Mouse (Mus musculus) liver, embryonic 14.5 days (tissue): ENCODE measurements around the gene Igflr1. TPM values are rescaled to one million over a fixed set of nuclear protein-coding genes. Genes with fewer than 3 reads are reported as not detected.

Source experiments
- ATAC-seq: fragments of 200-750 bp; cut with Nextera tagmentation; 2 replicates; pipeline ENCODE4 v1.8.0; 2017; ENCODE audit warnings: moderate number of reproducible peaks, mild to moderate bottlenecking, moderate library complexity; ENCODE audit not compliant: insufficient read depth
- DNase-seq, 3 experiments: peaks; one replicate each; pipeline ENCODE4 v3.0.0-alpha.2; 2012 to 2013; ENCODE audit warnings: low read depth in 3 of 3, low spot score in 3 of 3
- H3K27ac ChIP-seq: fragments of 300-500 bp; sonication (generic); 2 replicates; pipeline ENCODE4 v1.5.1; 2014; ENCODE audit warnings: moderate library complexity, mild to moderate bottlenecking, control low read depth, inconsistent platforms
- H3K27me3 ChIP-seq: fragments of 300-500 bp; sonication (generic); 2 replicates; pipeline ENCODE4 v1.6.1; 2014; ENCODE audit warnings: mild to moderate bottlenecking, low read length, moderate library complexity; ENCODE audit not compliant: control insufficient read depth, insufficient read depth
- H3K36me3 ChIP-seq: fragments of 300-500 bp; sonication (generic); replicated peaks from 2 replicates; pipeline ENCODE4 v1.6.1; 2014; ENCODE audit warnings: low read depth; ENCODE audit not compliant: control insufficient read depth, insufficient read depth
- H3K4me1 ChIP-seq, 2 experiments: fragments of 200-500 bp in 1 of 2; fragments of 300-500 bp in 1 of 2; sonication (generic) in 1 of 2; replicated peaks; 2 replicates each; pipeline ENCODE4 v1.6.1; 2012 to 2014; ENCODE audit warnings: antibody characterized with exemption in 1 of 2, inconsistent platforms in 1 of 2, low read length in 1 of 2; ENCODE audit not compliant: control insufficient read depth in 2 of 2, insufficient read depth in 2 of 2
- H3K4me2 ChIP-seq: fragments of 300-500 bp; sonication (generic); 2 replicates; pipeline ENCODE4 v1.6.1; 2014; ENCODE audit warnings: low read depth, mild to moderate bottlenecking, control low read depth, moderate library complexity
- H3K4me3 ChIP-seq, 2 experiments: fragments of 200-500 bp in 1 of 2; fragments of 300-500 bp in 1 of 2; sonication (generic) in 1 of 2; 2 replicates each; pipeline ENCODE4 v1.5.1; 2012 to 2014; ENCODE audit warnings: low read depth in 2 of 2, low read length in 2 of 2, mild to moderate bottlenecking in 2 of 2, control low read depth in 1 of 2, inconsistent platforms in 1 of 2, moderate library complexity in 1 of 2; ENCODE audit not compliant: insufficient read depth in 1 of 2
- H3K9ac ChIP-seq: fragments of 300-500 bp; sonication (generic); replicated peaks from 2 replicates; pipeline ENCODE4 v1.6.1; 2014; ENCODE audit warnings: mild to moderate bottlenecking, control low read depth, moderate library complexity
- H3K9me3 ChIP-seq: fragments of 300-500 bp; sonication (generic); 2 replicates; pipeline ENCODE4 v1.6.1; 2016; ENCODE audit warnings: low read length, mixed read lengths; ENCODE audit not compliant: control insufficient read depth
- CTCF ChIP-seq: IDR thresholded peaks from 2 replicates; pipeline ENCODE4 v1.5.1; 2016; ENCODE audit warnings: antibody characterized with exemption, low read depth, control low read depth
- EP300 ChIP-seq: IDR thresholded peaks from 2 replicates; pipeline ENCODE4 v1.6.1; 2016; ENCODE audit warnings: antibody characterized with exemption, low read depth
- WGBS: fragments of 180-500 bp; shearing (Covaris S2); extraction: QIAGEN DNeasy Blood & Tissue Kit; methylation state at CpG from one replicate; pipeline ENCODE4 v1.1.7; 2014; ENCODE audit not compliant: insufficient replicate concordance; 5-methylcytosine and 5-hydroxymethylcytosine counted together
- polyA plus RNA-seq, 2 experiments: library from polyadenylated mRNA; depleted of rRNA in 1 of 2; stranded (reverse) in 1 of 2; unstranded in 1 of 2; fragments of >200 nt; fragmentation: Nextera tagmentation in 1 of 2; extraction: Ambion mirVana in 1 of 2; gene quantifications; 2 replicates each; pipeline versions ENCODE4 v1.2.1 to v1.2.3; 2012 to 2014

Gene Igflr1
- polyA plus RNA-seq, 2 experiments, result 1.2 to 1.5 TPM

- WGBS, result 53% methylated on average over 16 of the region's 16 CpGs
- no peak for DNase-seq
- H3K27me3 ChIP-seq, result no peaks in the 10 kb centered on the region
- ATAC-seq, result no peak
- no peaks in the 10 kb centered on the region for H3K4me1 ChIP-seq
- H3K4me3 ChIP-seq, result no peak overlapping the region
- no peaks in the 10 kb centered on the region for H3K9me3 ChIP-seq
- H3K27ac ChIP-seq, result no peak overlapping the region
- TF ChIP-seq CTCF (no peak), EP300 (no peak)
- no peaks in the 10 kb centered on the region for H3K36me3 ChIP-seq
- H3K9ac ChIP-seq, result no peak overlapping the region
- no peak overlapping the region for H3K4me2 ChIP-seq
Measured at GRCm38 (mm10) chr7:30608476-30608875, 43.2 kb downstream of the Igflr1 start.

- Histone ChIP-seq H3K9ac (no peak overlapping the region), H3K9me3 (no peaks in the 10 kb centered on the region), H3K4me2 (no peak overlapping the region), H3K36me3 (no peaks in the 10 kb centered on the region), H3K27me3 (no peaks in the 10 kb centered on the region), H3K4me3 (no peak overlapping the region), H3K4me1 (no peaks in the 10 kb centered on the region), H3K27ac (no peak overlapping the region)
- no peak for TF ChIP-seq CTCF
- TF ChIP-seq EP300, result no peak
- DNase-seq, result no peak
- no peak for ATAC-seq
- WGBS, result 33% methylated on average over 7 of the region's 7 CpGs
Measured at GRCm38 (mm10) chr7:30610043-30610442, 44.8 kb downstream of the Igflr1 start.

- Histone ChIP-seq H3K4me2 (no peak within 1 kb of the TSS), H3K9me3 (no peaks in the 10 kb centered on the region), H3K27me3 (no peaks in the 10 kb centered on the region), H3K36me3 (peaks cover 6% of the 10 kb centered on the region; the same call in 1 of the 2 replicates), H3K4me3 (no peak within 1 kb of the TSS), H3K27ac (no peak within 1 kb of the TSS), H3K9ac (no peak within 1 kb of the TSS), H3K4me1 (peaks cover 0 to 5% of the 10 kb centered on the region in 2 experiments; a peak in 2 of 4 replicates)
- ATAC-seq (no peak), DNase-seq (no peak)
- WGBS, result 71% methylated on average over 8 of the region's 8 CpGs
- TF ChIP-seq CTCF, result no peak
- no peak for TF ChIP-seq EP300
Measured at GRCm38 (mm10) chr7:30612654-30613402, 47.6 kb downstream of the Igflr1 start, which contains the start of gene Upk1a. Upk1a (minus strand) TSS chr7:30612847.

- Histone ChIP-seq H3K9me3 (no peaks in the 10 kb centered on the region), H3K27me3 (no peaks in the 10 kb centered on the region), H3K4me2 (no peak overlapping the region), H3K4me3 (no peak overlapping the region), H3K4me1 (peaks cover 0 to 5% of the 10 kb centered on the region in 2 experiments; a peak in 2 of 4 replicates), H3K36me3 (peaks cover 7% of the 10 kb centered on the region), H3K27ac (no peak overlapping the region), H3K9ac (no peak overlapping the region)
- ATAC-seq (peak; percentile 48; the same call in 1 of the 2 replicates), DNase-seq (peak in 1 of 3 experiments; percentile 47)
- TF ChIP-seq CTCF (peak; percentile 85), EP300 (no peak)
- WGBS, result 22% methylated on average over 14 of the region's 14 CpGs
Measured at GRCm38 (mm10) chr7:30613529-30614112, 48.4 kb downstream of the Igflr1 start.

GRCm38 (mm10) chr7:30614454-30614853 is 49.2 kb downstream of the Igflr1 start:
- H3K4me3 ChIP-seq, result no peak overlapping the region
- peaks cover 12% of the 10 kb centered on the region for H3K36me3 ChIP-seq
- peaks cover 0 to 5% of the 10 kb centered on the region in 2 experiments; a peak in 2 of 4 replicates for H3K4me1 ChIP-seq
- no peak overlapping the region for H3K9ac ChIP-seq
- H3K9me3 ChIP-seq, result no peaks in the 10 kb centered on the region
- H3K4me2 ChIP-seq, result no peak overlapping the region
- DNase-seq, result peak in 1 of 3 experiments; percentile 31
- H3K27me3 ChIP-seq, result no peaks in the 10 kb centered on the region
- 51% methylated on average over 2 of the region's 2 CpGs for WGBS
- ATAC-seq, result no peak
- TF ChIP-seq CTCF, result peak; percentile 46
- no peak for TF ChIP-seq EP300
- no peak overlapping the region for H3K27ac ChIP-seq
